Mouse (Mus musculus) gastrocnemius, adult 8-10 months (tissue): Measurements from ENCODE around the gene Bpifb2. TPM values are rescaled to one million over a fixed set of nuclear protein-coding genes. Genes with fewer than 3 reads are reported as not detected.

Experiments used
- DNase-seq, 2 experiments: peaks; one replicate each; pipeline ENCODE4 v3.0.0; 2022; ENCODE audit warnings: low spot score in 2 of 2
- total RNA-seq, 4 experiments: library from RNA; stranded (reverse); gene quantifications; 2 replicates each; pipeline ENCODE4 v1.2.4; 2022

Gene Bpifb2
- total RNA-seq, 4 experiments from 2014 or later = not detected

GRCm38 (mm10) chr2:153931125-153931524 lies 56.3 kb downstream of the Bpifb2 start:
- no peak for DNase-seq

GRCm38 (mm10) chr2:153933311-153933710 lies 58.5 kb downstream of the Bpifb2 start:
- DNase-seq = no peak

DNA sequence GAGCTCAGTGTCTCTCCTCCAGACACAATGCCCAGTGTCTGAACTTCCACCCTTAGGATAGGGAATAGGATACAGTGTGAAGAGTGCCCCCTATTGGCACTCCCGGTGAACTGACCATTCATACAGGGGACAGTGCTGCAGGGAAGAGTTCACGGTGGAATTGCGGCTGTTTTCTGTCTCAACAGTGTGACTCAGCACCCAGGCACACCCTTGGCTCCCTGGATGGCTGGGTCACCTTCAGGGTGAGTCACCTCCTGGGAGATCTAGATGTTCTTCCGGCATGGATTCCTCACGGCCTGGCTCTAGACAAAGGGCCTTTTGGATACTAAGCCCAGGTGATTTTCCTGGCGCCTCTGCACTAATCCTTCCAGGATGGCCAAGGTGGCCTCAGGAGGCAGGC lies 60.5 kb downstream of the Bpifb2 start:
- no peak for DNase-seq

DNA sequence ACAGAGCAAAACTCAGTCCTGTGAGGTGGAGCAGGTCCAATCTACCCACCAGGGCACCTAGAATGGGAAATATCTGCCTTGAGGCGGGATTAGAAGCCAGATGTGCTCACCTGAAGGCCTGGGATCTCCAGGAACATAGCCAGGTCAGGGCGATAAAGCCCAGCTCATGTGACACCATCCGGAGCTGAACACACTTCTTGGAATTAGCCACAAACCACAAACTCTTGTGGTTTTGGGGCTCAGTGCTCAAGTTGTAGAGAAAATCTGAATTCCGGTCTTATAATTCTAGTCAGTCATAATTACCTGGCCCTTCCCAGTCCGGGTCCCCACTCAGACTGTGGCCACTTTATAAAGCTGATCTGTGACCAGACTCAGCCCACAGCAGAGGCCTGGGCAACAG lies 63.0 kb downstream of the Bpifb2 start, which contains the start of gene Bpifb4:
TSS of gene Bpifb4 (plus strand) at position 370 of the 400 bp plus-strand sequence.
- no peak for DNase-seq

- DNase-seq = no peak
These were observed 68.7 kb downstream of the Bpifb2 start for GRCm38 (mm10) chr2:153943537-153943936.

GRCm38 (mm10) chr2:153944567-153944966 lies 69.7 kb downstream of the Bpifb2 start:
- DNase-seq = no peak

Other genes with a start within 250 kb of the Bpifb2 start
- 10 to 100 TPM; 10.1 to 11.2 (median 10.2) TPM for gene Commd7, start 242.3 kb upstream of the Bpifb2 start, total RNA-seq
- under 1 TPM; 0.29 to 0.90 (median 0.49) TPM for gene Dnmt3b, start 225.6 kb upstream of the Bpifb2 start, total RNA-seq
- not detected for gene Dnmt3c, start 178.4 kb upstream of the Bpifb2 start, total RNA-seq
- gene Mapre1, start 133.8 kb upstream of the Bpifb2 start, total RNA-seq = 10 to 100 TPM; 31.9 to 41.1 (median 32.4) TPM
- gene Efcab8, start 95.1 kb upstream of the Bpifb2 start, total RNA-seq = under 1 TPM in 2 of 4 experiments, not detected in 2; 0.13 TPM
- not detected for gene Sun5, start 4.0 kb upstream of the Bpifb2 start, total RNA-seq
- gene Bpifb6, start 25.3 kb downstream of the Bpifb2 start, total RNA-seq = not detected
- not detected for gene Bpifb3, start 43.2 kb downstream of the Bpifb2 start, total RNA-seq
- gene Bpifb4, start 63.2 kb downstream of the Bpifb2 start, total RNA-seq = not detected
- gene Bpifa6, start 99.9 kb downstream of the Bpifb2 start, total RNA-seq = under 1 TPM in 1 of 4 experiments, not detected in 3; 0.19 TPM
- gene Bpifa2, start 133.2 kb downstream of the Bpifb2 start, total RNA-seq = not detected